In the genomic region with DNA sequence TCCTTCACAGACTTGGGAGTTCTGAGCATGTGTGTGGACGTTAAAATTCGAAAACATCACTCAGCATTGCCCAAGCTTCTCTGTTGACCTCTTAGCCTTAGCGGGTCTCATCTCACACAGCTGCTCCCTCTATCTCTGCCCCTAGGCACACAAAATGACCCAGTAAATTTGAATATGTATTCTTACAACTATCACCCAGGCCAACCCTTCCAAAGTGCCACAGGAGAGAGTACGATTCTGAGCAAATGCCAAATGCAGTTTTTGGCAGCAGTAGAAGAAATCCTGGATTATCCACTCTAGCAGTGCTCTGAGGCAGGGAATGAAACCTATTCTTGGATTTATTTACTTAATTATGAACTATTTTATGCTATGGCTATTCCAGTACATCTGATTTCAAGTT, we compare ENCODE assay signal across 11 mouse cellular contexts.
"Had no signal": no experiment of that assay in that cellular context is flagged by ENCODE, and none has a peak within 500 bp of the region (broad histone marks: within the 10 kb centered on the region; RNA-seq: fewer than 3 reads in every experiment).

No protein-coding gene starts in this region.

- DNase-seq: gastrocnemius, adult 2 months; gastrocnemius, postnatal 10 days; gastrocnemius, postnatal 25 days; heart, adult 2 months; heart, postnatal 10 days; heart, postnatal 4 days; kidney, adult 18-20 months; kidney, adult 8-10 months; kidney, postnatal 10 days; liver; liver, embryonic 13.5 days had no signal
